Mouse (Mus musculus) liver, embryonic 14.5 days (tissue): ENCODE data around the gene Krt15.

ENCODE experiments used
- CTCF ChIP-seq: IDR thresholded peaks from 2 replicates; pipeline ENCODE4 v1.5.1; 2016; ENCODE audit warnings: antibody characterized with exemption, low read depth, control low read depth
- EP300 ChIP-seq: IDR thresholded peaks from 2 replicates; pipeline ENCODE4 v1.6.1; 2016; ENCODE audit warnings: antibody characterized with exemption, low read depth

GRCm38 (mm10) chr11:100088378-100089025, 47.2 kb downstream of the Krt15 start:
- TF ChIP-seq CTCF (no peak), EP300 (no peak)
